Mouse (Mus musculus): ENCODE measurements around the gene Fam185a. TPM values are rescaled to one million over a fixed set of nuclear protein-coding genes. Genes with fewer than 3 reads are reported as not detected.

Gene Fam185a
- polyA plus RNA-seq (2011; ENCODE audit: insufficient read length, low read depth, missing spikeins), result 9.9 and 10.3 TPM in 2 replicates

DNA sequence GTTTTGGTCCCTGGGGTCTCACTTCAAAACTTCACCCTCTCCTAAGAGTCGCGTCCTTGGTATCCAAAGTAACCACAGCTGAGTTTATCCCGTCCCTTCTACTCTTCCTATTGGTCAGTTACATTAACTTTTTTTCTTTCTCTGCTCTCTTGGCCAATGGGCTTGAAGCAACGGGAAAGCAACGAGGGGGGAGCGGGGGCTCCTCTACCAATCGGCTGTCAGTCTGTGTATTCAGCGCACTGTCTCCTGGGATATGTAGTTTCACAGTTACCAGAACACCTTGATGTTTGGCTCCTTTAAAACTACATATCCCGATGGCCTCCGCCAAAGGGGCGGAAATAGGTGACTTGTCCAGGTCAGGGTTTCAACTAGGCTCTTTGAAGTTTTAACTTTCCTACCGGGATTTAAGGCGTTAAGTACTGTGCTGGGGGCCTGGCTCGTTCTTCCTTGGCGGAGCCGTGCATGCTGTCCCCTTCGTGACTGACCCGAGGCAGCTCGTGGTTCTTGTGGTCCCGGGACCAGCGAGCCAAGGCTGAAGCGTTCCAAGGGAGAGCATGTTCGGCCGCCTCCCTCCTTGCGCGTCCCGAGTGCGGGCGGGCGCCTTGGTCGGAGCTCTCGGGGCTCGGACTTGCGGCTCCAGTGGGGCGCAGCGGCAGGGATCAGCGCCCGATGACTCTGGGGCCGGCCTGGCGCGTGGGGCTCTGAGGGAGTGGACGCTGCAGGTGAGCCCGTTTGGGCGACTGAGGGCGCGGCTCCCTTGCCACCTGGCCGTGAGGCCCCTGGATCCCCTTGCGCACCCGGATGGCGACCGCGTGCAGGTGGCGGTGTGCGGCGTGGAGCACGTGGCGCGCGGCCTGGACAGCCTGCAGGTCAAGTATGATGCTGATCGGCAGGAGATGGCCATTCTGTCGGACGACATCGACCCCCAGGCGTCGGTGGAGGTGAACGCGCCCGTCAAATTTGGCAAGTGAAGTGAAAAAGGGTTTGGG is at the start of gene Fam185a, which contains the start of gene Ccdc146:
Fam185a (plus strand) TSS at position 345 of the 989 bp plus-strand sequence.
Ccdc146 (minus strand) TSS at position 64 of the 989 bp plus-strand sequence.
- H3K4me1 ChIP-seq (ENCODE audit: control insufficient read depth, insufficient read depth, low read length), result peaks cover 5% of the 10 kb centered on the region
- no peak within 1 kb of the TSS for H3K27ac ChIP-seq (ENCODE audit: insufficient read depth, low read length)
- H3K4me3 ChIP-seq (ENCODE audit: insufficient read depth, low read length), result peak within 1 kb of the TSS; percentile 78
- TF ChIP-seq POLR2A (IDR thresholded peaks at IDR 0.05; ENCODE audit: low read depth, low read length), result peak; percentile 47; the same call in 1 of the 2 replicates
- TF ChIP-seq CTCF (IDR thresholded peaks at IDR 0.05; ENCODE audit: borderline replicate concordance, insufficient read depth, low read length), result no peak

DNA sequence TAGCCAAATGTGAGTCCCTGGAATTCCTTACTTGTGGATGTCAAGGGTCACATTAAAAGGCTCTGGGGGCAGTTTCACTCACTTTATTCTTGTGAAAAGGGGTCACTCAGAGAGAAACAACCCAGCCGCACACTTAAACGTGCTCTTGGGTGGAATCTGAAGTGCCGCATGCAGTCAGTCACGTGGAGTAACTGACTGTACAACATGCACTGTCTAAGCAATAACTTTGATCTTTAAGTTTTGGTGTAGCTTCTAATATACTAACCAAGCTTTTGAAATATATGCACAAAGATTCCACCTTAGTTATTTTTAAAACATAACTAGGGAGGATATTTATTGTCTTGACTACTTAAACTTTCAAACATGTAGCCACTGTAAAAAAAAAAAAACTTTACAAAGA is 47.8 kb upstream of the Fam185a start:
- H3K4me1 ChIP-seq (ENCODE audit: control insufficient read depth, insufficient read depth, low read length), result no peaks in the 10 kb centered on the region
- H3K4me3 ChIP-seq (ENCODE audit: insufficient read depth, low read length), result no peak overlapping the region
- TF ChIP-seq POLR2A (IDR thresholded peaks at IDR 0.05; ENCODE audit: low read depth, low read length), result no peak
- H3K27ac ChIP-seq (ENCODE audit: insufficient read depth, low read length), result no peak overlapping the region

DNA sequence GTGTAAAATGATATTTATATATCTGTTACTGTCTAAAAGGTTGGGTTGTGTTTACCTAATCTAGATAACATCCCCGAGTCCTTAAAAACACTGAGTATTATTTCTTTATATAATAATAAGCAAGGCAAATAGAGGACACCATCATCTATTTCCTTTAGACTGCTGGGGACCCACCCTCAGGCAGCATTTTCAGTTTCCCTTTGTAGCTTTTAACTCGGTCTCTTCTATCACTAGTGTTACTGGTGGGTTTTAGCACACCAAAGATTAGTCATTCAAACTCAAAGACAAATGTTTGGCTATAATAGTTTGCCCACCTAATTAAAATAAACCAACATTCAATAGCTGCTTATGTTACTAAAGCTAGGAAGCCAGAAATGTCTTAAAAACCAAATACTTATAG is 46.4 kb upstream of the Fam185a start:
- TF ChIP-seq POLR2A (IDR thresholded peaks at IDR 0.05; ENCODE audit: low read depth, low read length), result no peak
- TF ChIP-seq CTCF (IDR thresholded peaks at IDR 0.05; ENCODE audit: borderline replicate concordance, insufficient read depth, low read length), result no peak
- H3K4me3 ChIP-seq (ENCODE audit: insufficient read depth, low read length), result no peak overlapping the region

GRCm38 (mm10) chr5:21381986-21382385 is 42.8 kb upstream of the Fam185a start:
- TF ChIP-seq POLR2A (IDR thresholded peaks at IDR 0.05; ENCODE audit: low read depth, low read length) (no peak), CTCF (IDR thresholded peaks at IDR 0.05; ENCODE audit: borderline replicate concordance, insufficient read depth, low read length) (no peak)

More for the DNA sequence above, 46.4 kb upstream of the Fam185a start:
- no peaks in the 10 kb centered on the region for H3K4me1 ChIP-seq (ENCODE audit: control insufficient read depth, insufficient read depth, low read length)
- H3K27ac ChIP-seq (ENCODE audit: insufficient read depth, low read length), result no peak overlapping the region

DNA sequence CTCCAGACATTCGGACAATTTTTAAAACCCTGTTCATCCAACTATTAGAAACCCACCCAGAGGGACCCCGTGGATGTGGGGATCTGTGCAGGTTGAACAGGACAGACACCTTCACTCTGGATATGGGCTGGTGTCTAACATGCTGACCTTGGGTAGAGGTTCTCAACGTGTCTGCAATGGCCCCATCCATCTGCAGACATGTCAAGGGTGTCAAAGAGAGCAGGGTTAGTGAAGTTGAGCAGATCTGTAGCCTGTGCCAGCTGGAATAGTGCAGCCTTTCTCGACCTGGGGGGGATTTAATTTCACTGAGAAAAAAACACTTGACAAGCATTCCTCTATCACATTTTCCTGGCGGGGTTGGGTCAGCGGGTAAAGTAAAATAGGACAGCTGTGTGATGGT is 42.1 kb upstream of the Fam185a start:
- no peaks in the 10 kb centered on the region for H3K4me1 ChIP-seq (ENCODE audit: control insufficient read depth, insufficient read depth, low read length)
- TF ChIP-seq POLR2A (IDR thresholded peaks at IDR 0.05; ENCODE audit: low read depth, low read length) (no peak), CTCF (IDR thresholded peaks at IDR 0.05; ENCODE audit: borderline replicate concordance, insufficient read depth, low read length) (no peak)
- no peak overlapping the region for H3K27ac ChIP-seq (ENCODE audit: insufficient read depth, low read length)
- H3K4me3 ChIP-seq (ENCODE audit: insufficient read depth, low read length), result no peak overlapping the region

More at GRCm38 (mm10) chr5:21381986-21382385, 42.8 kb upstream of the Fam185a start:
- Histone ChIP-seq H3K4me3 (ENCODE audit: insufficient read depth, low read length) (no peak overlapping the region), H3K27ac (ENCODE audit: insufficient read depth, low read length) (no peak overlapping the region), H3K4me1 (ENCODE audit: control insufficient read depth, insufficient read depth, low read length) (no peaks in the 10 kb centered on the region)

- no peak overlapping the region for H3K27ac ChIP-seq (ENCODE audit: insufficient read depth, low read length)
- no peak overlapping the region for H3K4me3 ChIP-seq (ENCODE audit: insufficient read depth, low read length)
- no peaks in the 10 kb centered on the region for H3K4me1 ChIP-seq (ENCODE audit: control insufficient read depth, insufficient read depth, low read length)
- no peak for TF ChIP-seq POLR2A (IDR thresholded peaks at IDR 0.05; ENCODE audit: low read depth, low read length)
- TF ChIP-seq CTCF (IDR thresholded peaks at IDR 0.05; ENCODE audit: borderline replicate concordance, insufficient read depth, low read length), result no peak
These were observed 41.1 kb upstream of the Fam185a start for GRCm38 (mm10) chr5:21383392-21384251.

- no peak overlapping the region for H3K4me3 ChIP-seq (ENCODE audit: insufficient read depth, low read length)
- H3K4me1 ChIP-seq (ENCODE audit: control insufficient read depth, insufficient read depth, low read length), result no peaks in the 10 kb centered on the region
- TF ChIP-seq CTCF (IDR thresholded peaks at IDR 0.05; ENCODE audit: borderline replicate concordance, insufficient read depth, low read length) (no peak), POLR2A (IDR thresholded peaks at IDR 0.05; ENCODE audit: low read depth, low read length) (no peak)
These were observed 40.4 kb upstream of the Fam185a start for GRCm38 (mm10) chr5:21384252-21384960.

DNA sequence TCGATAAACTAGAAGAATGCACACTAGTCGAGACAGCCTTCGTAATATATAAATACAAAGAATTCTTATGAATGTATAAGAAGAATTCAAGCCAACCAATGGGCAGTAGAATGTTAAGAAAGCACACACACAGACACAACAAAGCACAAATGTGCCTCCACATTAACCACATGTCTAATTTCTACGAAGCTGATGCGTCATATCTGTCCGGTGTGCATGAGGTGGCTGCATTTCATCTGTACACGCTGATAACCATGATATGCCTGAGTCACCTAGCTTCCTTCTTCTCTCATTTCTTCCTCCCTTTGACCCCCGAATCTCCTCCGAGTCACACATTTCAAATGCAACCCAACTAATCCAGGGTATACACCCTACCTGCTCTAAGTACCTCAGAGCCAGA is 39.8 kb upstream of the Fam185a start:
- no peak overlapping the region for H3K4me3 ChIP-seq (ENCODE audit: insufficient read depth, low read length)
- TF ChIP-seq CTCF (IDR thresholded peaks at IDR 0.05; ENCODE audit: borderline replicate concordance, insufficient read depth, low read length) (no peak), POLR2A (IDR thresholded peaks at IDR 0.05; ENCODE audit: low read depth, low read length) (no peak)
- H3K27ac ChIP-seq (ENCODE audit: insufficient read depth, low read length), result no peak overlapping the region
- H3K4me1 ChIP-seq (ENCODE audit: control insufficient read depth, insufficient read depth, low read length), result no peaks in the 10 kb centered on the region

More at GRCm38 (mm10) chr5:21384252-21384960, 40.4 kb upstream of the Fam185a start:
- H3K27ac ChIP-seq (ENCODE audit: insufficient read depth, low read length), result no peak overlapping the region

- TF ChIP-seq CTCF (IDR thresholded peaks at IDR 0.05; ENCODE audit: borderline replicate concordance, insufficient read depth, low read length), result no peak
- TF ChIP-seq POLR2A (IDR thresholded peaks at IDR 0.05; ENCODE audit: low read depth, low read length), result no peak
- no peaks in the 10 kb centered on the region for H3K4me1 ChIP-seq (ENCODE audit: control insufficient read depth, insufficient read depth, low read length)
- H3K4me3 ChIP-seq (ENCODE audit: insufficient read depth, low read length), result no peak overlapping the region
- no peak overlapping the region for H3K27ac ChIP-seq (ENCODE audit: insufficient read depth, low read length)
These were observed 38.3 kb upstream of the Fam185a start for GRCm38 (mm10) chr5:21386432-21386831.
